Mouse (Mus musculus) liver, embryonic 13.5 days (tissue): ENCODE measurements around the gene Nubp1. TPM values are rescaled to one million over a fixed set of nuclear protein-coding genes. Genes with fewer than 3 reads are reported as not detected.
A peak's percentile ranks its signal among the peaks of the same experiment; 100 is the strongest.

Experiments used
- ATAC-seq: fragments of 200-750 bp; cut with Nextera tagmentation; 2 replicates; pipeline ENCODE4 v1.8.0; 2017; ENCODE audit warnings: low read depth, mild to moderate bottlenecking, moderate number of reproducible peaks, moderate library complexity
- DNase-seq: peaks from one replicate; pipeline ENCODE4 v3.0.0; 2022
- H3K27ac ChIP-seq: fragments of 300-500 bp; sonication (generic); 2 replicates; pipeline ENCODE4 v1.5.1; 2015; ENCODE audit warnings: moderate library complexity, mild to moderate bottlenecking, inconsistent platforms
- H3K27me3 ChIP-seq: fragments of 300-500 bp; sonication (generic); 2 replicates; pipeline ENCODE4 v1.6.1; 2015; ENCODE audit warnings: mild to moderate bottlenecking, inconsistent platforms
- H3K36me3 ChIP-seq: fragments of 300-500 bp; sonication (generic); 2 replicates; pipeline ENCODE4 v1.6.1; 2015; ENCODE audit warnings: mild to moderate bottlenecking, inconsistent platforms
- H3K4me1 ChIP-seq: fragments of 300-500 bp; sonication (generic); replicated peaks from 2 replicates; pipeline ENCODE4 v1.6.1; 2015; ENCODE audit warnings: inconsistent platforms
- H3K4me2 ChIP-seq: fragments of 300-500 bp; sonication (generic); 2 replicates; pipeline ENCODE4 v1.6.1; 2015; ENCODE audit warnings: inconsistent platforms, mild to moderate bottlenecking, moderate library complexity
- H3K4me3 ChIP-seq: fragments of 300-500 bp; sonication (generic); replicated peaks from 2 replicates; pipeline ENCODE4 v1.5.1; 2015; ENCODE audit warnings: mild to moderate bottlenecking, inconsistent platforms
- H3K9ac ChIP-seq: fragments of 300-500 bp; sonication (generic); 2 replicates; pipeline ENCODE4 v1.6.1; 2015; ENCODE audit warnings: mild to moderate bottlenecking, inconsistent platforms
- H3K9me3 ChIP-seq: fragments of 300-500 bp; sonication (generic); replicated peaks from 2 replicates; pipeline ENCODE4 v1.6.1; 2016; ENCODE audit warnings: inconsistent platforms
- WGBS: fragments of 180-500 bp; shearing (Covaris S2); methylation state at CpG from one replicate; pipeline ENCODE4 v1.1.7; 2015; ENCODE audit not compliant: insufficient replicate concordance; 5-methylcytosine and 5-hydroxymethylcytosine counted together
- polyA plus RNA-seq: library from polyadenylated mRNA; unstranded; fragments of >200 nt; fragmentation: Nextera tagmentation; extraction: Ambion mirVana; gene quantifications from 2 replicates; pipeline ENCODE4 v1.2.1, GENCODE M21; 2015

Nubp1 gene
- polyA plus RNA-seq, 1 experiment from 2014 or later, result 44.8 TPM

- Histone ChIP-seq H3K9ac (no peak overlapping the region), H3K4me1 (peaks cover 19% of the 10 kb centered on the region), H3K36me3 (no peaks in the 10 kb centered on the region), H3K4me3 (no peak overlapping the region), H3K4me2 (no peak overlapping the region), H3K27me3 (no peaks in the 10 kb centered on the region), H3K27ac (no peak overlapping the region; the same call in 1 of the 2 replicates), H3K9me3 (no peaks in the 10 kb centered on the region)
- ATAC-seq (peak; percentile 70), DNase-seq (no peak)
- WGBS, result 43% methylated on average over 9 of the region's 9 CpGs
Measured at GRCm38 (mm10) chr16:10448931-10449330, 37.2 kb downstream of the Nubp1 start.

GRCm38 (mm10) chr16:10451906-10452305, 40.2 kb downstream of the Nubp1 start:
- WGBS, result 63% methylated on average over 2 of the region's 2 CpGs
- no peak for DNase-seq
- no peaks in the 10 kb centered on the region for H3K9me3 ChIP-seq
- no peak overlapping the region for H3K9ac ChIP-seq
- ATAC-seq, result no peak
- no peak overlapping the region for H3K4me3 ChIP-seq
- H3K4me1 ChIP-seq, result peaks cover 23% of the 10 kb centered on the region
- H3K4me2 ChIP-seq, result no peak overlapping the region
- H3K27me3 ChIP-seq, result no peaks in the 10 kb centered on the region
- H3K27ac ChIP-seq, result no peak overlapping the region
- no peaks in the 10 kb centered on the region for H3K36me3 ChIP-seq

- DNase-seq, result no peak
- Histone ChIP-seq H3K36me3 (no peaks in the 10 kb centered on the region), H3K4me2 (no peak overlapping the region), H3K9me3 (no peaks in the 10 kb centered on the region), H3K9ac (no peak overlapping the region), H3K27me3 (no peaks in the 10 kb centered on the region), H3K27ac (no peak overlapping the region), H3K4me3 (no peak overlapping the region), H3K4me1 (peaks cover 21% of the 10 kb centered on the region)
- 64% methylated on average over 8 of the region's 8 CpGs for WGBS
- no peak for ATAC-seq
Measured at GRCm38 (mm10) chr16:10452445-10452896, 40.7 kb downstream of the Nubp1 start.

- no peaks in the 10 kb centered on the region for H3K9me3 ChIP-seq
- WGBS, result 49% methylated on average over 6 of the region's 6 CpGs
- peaks cover 12% of the 10 kb centered on the region for H3K4me1 ChIP-seq
- H3K36me3 ChIP-seq, result no peaks in the 10 kb centered on the region
- no peak for ATAC-seq
- no peak overlapping the region for H3K27ac ChIP-seq
- H3K9ac ChIP-seq, result no peak overlapping the region
- H3K27me3 ChIP-seq, result no peaks in the 10 kb centered on the region
- H3K4me3 ChIP-seq, result no peak overlapping the region
- H3K4me2 ChIP-seq, result no peak overlapping the region
- DNase-seq, result no peak
Measured at GRCm38 (mm10) chr16:10453872-10454582, 42.3 kb downstream of the Nubp1 start.

- H3K4me2 ChIP-seq, result no peak overlapping the region
- 46% methylated on average over 3 of the region's 3 CpGs for WGBS
Measured at GRCm38 (mm10) chr16:10454583-10454974, 42.8 kb downstream of the Nubp1 start.

GRCm38 (mm10) chr16:10460188-10460587, 48.4 kb downstream of the Nubp1 start:
- 55% methylated on average over 2 of the region's 2 CpGs for WGBS
- Histone ChIP-seq H3K4me1 (no peaks in the 10 kb centered on the region), H3K4me3 (no peak overlapping the region), H3K27ac (no peak overlapping the region), H3K9ac (no peak overlapping the region), H3K9me3 (no peaks in the 10 kb centered on the region), H3K4me2 (no peak overlapping the region), H3K27me3 (no peaks in the 10 kb centered on the region), H3K36me3 (no peaks in the 10 kb centered on the region)
- no peak for ATAC-seq
- DNase-seq, result no peak

More at GRCm38 (mm10) chr16:10454583-10454974, 42.8 kb downstream of the Nubp1 start:
- DNase-seq (no peak), ATAC-seq (no peak)
- no peaks in the 10 kb centered on the region for H3K27me3 ChIP-seq
- H3K4me1 ChIP-seq, result peaks cover 12% of the 10 kb centered on the region
- no peak overlapping the region for H3K27ac ChIP-seq
- no peak overlapping the region for H3K4me3 ChIP-seq
- H3K9ac ChIP-seq, result no peak overlapping the region
- no peaks in the 10 kb centered on the region for H3K36me3 ChIP-seq
- H3K9me3 ChIP-seq, result no peaks in the 10 kb centered on the region

- H3K9ac ChIP-seq, result no peak overlapping the region
- no peaks in the 10 kb centered on the region for H3K36me3 ChIP-seq
- DNase-seq, result no peak
- no peak overlapping the region for H3K27ac ChIP-seq
- no peak overlapping the region for H3K4me2 ChIP-seq
- ATAC-seq, result no peak
- H3K4me1 ChIP-seq, result no peaks in the 10 kb centered on the region
- 31% methylated on average over 2 of the region's 2 CpGs for WGBS
- H3K9me3 ChIP-seq, result no peaks in the 10 kb centered on the region
- H3K4me3 ChIP-seq, result no peak overlapping the region
- no peaks in the 10 kb centered on the region for H3K27me3 ChIP-seq
Measured at GRCm38 (mm10) chr16:10461178-10461577, 49.4 kb downstream of the Nubp1 start.

GRCm38 (mm10) chr16:10465011-10465681, 53.4 kb downstream of the Nubp1 start:
- WGBS, result 13% methylated on average over 4 of the region's 4 CpGs
- H3K27ac ChIP-seq, result no peak overlapping the region
- no peak overlapping the region for H3K4me3 ChIP-seq
- H3K4me2 ChIP-seq, result no peak overlapping the region
- DNase-seq (no peak), ATAC-seq (no peak)
- no peaks in the 10 kb centered on the region for H3K27me3 ChIP-seq
- no peaks in the 10 kb centered on the region for H3K9me3 ChIP-seq
- H3K36me3 ChIP-seq, result no peaks in the 10 kb centered on the region
- H3K4me1 ChIP-seq, result no peaks in the 10 kb centered on the region
- H3K9ac ChIP-seq, result no peak overlapping the region

GRCm38 (mm10) chr16:10467391-10468107, 55.8 kb downstream of the Nubp1 start:
- H3K4me3 ChIP-seq, result no peak overlapping the region
- H3K27me3 ChIP-seq, result no peaks in the 10 kb centered on the region
- no peak overlapping the region for H3K4me2 ChIP-seq
- no peak overlapping the region for H3K9ac ChIP-seq
- ATAC-seq (no peak), DNase-seq (no peak)
- no peaks in the 10 kb centered on the region for H3K4me1 ChIP-seq
- no peak overlapping the region for H3K27ac ChIP-seq
- H3K36me3 ChIP-seq, result no peaks in the 10 kb centered on the region
- H3K9me3 ChIP-seq, result no peaks in the 10 kb centered on the region
- WGBS, result 43% methylated on average over 11 of the region's 11 CpGs

- H3K27ac ChIP-seq, result no peak overlapping the region
- no peak overlapping the region for H3K9ac ChIP-seq
- H3K9me3 ChIP-seq, result no peaks in the 10 kb centered on the region
- H3K4me1 ChIP-seq, result no peaks in the 10 kb centered on the region
- H3K4me2 ChIP-seq, result no peak overlapping the region
- H3K36me3 ChIP-seq, result no peaks in the 10 kb centered on the region
- WGBS, result 52% methylated on average over 1 of the region's 1 CpGs
- no peaks in the 10 kb centered on the region for H3K27me3 ChIP-seq
- DNase-seq (no peak), ATAC-seq (no peak)
- H3K4me3 ChIP-seq, result no peak overlapping the region
Measured at GRCm38 (mm10) chr16:10468201-10468600, 56.5 kb downstream of the Nubp1 start.

- Histone ChIP-seq H3K27ac (no peak overlapping the region), H3K9me3 (no peaks in the 10 kb centered on the region), H3K4me2 (no peak overlapping the region), H3K36me3 (no peaks in the 10 kb centered on the region), H3K4me3 (no peak overlapping the region), H3K9ac (no peak overlapping the region), H3K4me1 (peaks cover 4% of the 10 kb centered on the region; the same call in 1 of the 2 replicates), H3K27me3 (no peaks in the 10 kb centered on the region)
- DNase-seq (no peak), ATAC-seq (no peak)
- 74% methylated on average over 3 of the region's 3 CpGs for WGBS
Measured at GRCm38 (mm10) chr16:10471950-10472349, 60.2 kb downstream of the Nubp1 start.
